Mouse (Mus musculus) testis, adult 2 months (tissue): ENCODE results near the gene Pacsin1. TPM values are rescaled to one million over a fixed set of nuclear protein-coding genes. Genes with fewer than 3 reads are reported as not detected.

Experiments
- H3K27ac ChIP-seq: fragments of 200-500 bp; 2 replicates; pipeline ENCODE4 v1.5.1; 2012; ENCODE audit warnings: low read depth, low read length; ENCODE audit not compliant: control insufficient read depth, insufficient read depth
- H3K27me3 ChIP-seq: fragments of 200-500 bp; 2 replicates; pipeline ENCODE4 v1.6.1; 2012; ENCODE audit warnings: mild to moderate bottlenecking, low read length, moderate library complexity; ENCODE audit not compliant: control insufficient read depth, insufficient read depth
- H3K36me3 ChIP-seq: fragments of 200-500 bp; 2 replicates; pipeline ENCODE4 v1.6.1; 2012; ENCODE audit warnings: mild to moderate bottlenecking, low read length; ENCODE audit not compliant: control insufficient read depth, insufficient read depth
- H3K4me1 ChIP-seq: fragments of 200-500 bp; 2 replicates; pipeline ENCODE4 v1.6.1; 2012; ENCODE audit warnings: low read length; ENCODE audit not compliant: control insufficient read depth, insufficient read depth
- H3K4me3 ChIP-seq: fragments of 200-500 bp; 2 replicates; pipeline ENCODE4 v1.5.1; 2012; ENCODE audit warnings: low read depth, mild to moderate bottlenecking, low read length, moderate library complexity, mixed read lengths; ENCODE audit not compliant: control insufficient read depth
- CTCF ChIP-seq: fragments of 200-500 bp; IDR thresholded peaks from 2 replicates; pipeline ENCODE4 v1.5.1; 2012; ENCODE audit warnings: low read depth, mild to moderate bottlenecking, inconsistent platforms, low read length, moderate library complexity; ENCODE audit not compliant: control insufficient read depth, insufficient read depth, insufficient replicate concordance
- POLR2A ChIP-seq: fragments of 200-500 bp; IDR thresholded peaks from 2 replicates; pipeline ENCODE4 v1.6.1; 2012; ENCODE audit warnings: low read depth, mild to moderate bottlenecking, inconsistent platforms, low read length, moderate library complexity; ENCODE audit not compliant: control insufficient read depth
- polyA plus RNA-seq: library from polyadenylated mRNA; depleted of rRNA; stranded (reverse); fragments of >200 nt; gene quantifications from 2 replicates; pipeline ENCODE4 v1.2.3, GENCODE M21; 2012; rRNA removed

Pacsin1 gene
- 9.6 and 10.4 TPM in 2 replicates for polyA plus RNA-seq

DNA sequence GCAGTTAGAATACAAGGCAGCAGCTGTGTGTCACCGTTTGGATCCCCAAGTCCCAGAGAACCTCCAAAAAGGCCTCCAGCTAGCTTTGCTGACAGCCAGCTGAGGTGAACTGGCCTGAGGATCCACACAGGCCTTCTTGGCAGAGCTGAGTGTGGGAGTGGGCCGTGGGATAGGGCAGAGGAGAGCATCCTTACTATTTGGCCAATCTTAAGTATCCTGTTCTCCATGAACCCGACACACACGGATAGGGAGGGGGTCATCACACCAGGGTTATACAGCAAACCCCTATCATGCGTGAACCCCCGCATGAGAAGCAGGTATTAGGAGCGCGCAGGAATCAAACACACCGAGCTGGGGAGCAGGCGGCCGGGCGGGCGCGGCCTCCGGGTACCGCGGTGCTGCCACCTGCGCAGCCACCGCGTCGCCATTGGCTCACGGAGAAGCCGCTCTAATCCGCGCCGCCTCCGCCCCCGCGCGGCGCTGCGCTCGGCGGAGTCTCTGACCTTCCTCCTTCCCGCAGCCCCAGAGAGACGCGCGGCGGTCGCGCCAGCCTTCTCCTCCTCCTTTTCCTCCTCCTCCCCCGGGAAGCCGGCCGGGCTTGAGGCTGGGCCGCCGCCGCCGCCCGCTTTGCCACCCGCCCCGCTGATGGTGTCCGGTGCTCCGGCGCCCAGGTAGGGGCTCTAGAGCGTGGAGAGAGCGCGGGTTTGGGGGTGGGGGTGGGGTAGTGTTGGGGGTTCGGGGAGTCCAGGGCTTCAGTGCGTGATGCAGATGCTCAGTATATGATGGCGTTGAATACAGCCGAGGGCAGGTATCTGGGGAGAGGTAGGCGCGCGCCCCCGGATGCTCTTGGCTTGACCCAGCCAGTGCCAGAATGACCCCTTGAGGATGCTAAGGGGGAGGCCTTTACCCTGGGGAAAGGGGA, at the start of gene Pacsin1:
TSS of gene Pacsin1 (plus strand) at position 421 of the 922 bp plus-strand sequence.
- Histone ChIP-seq H3K27me3 (no peaks in the 10 kb centered on the region), H3K36me3 (no peaks in the 10 kb centered on the region), H3K4me3 (peak within 1 kb of the TSS; percentile 48; the same call in 1 of the 2 replicates), H3K4me1 (peaks cover 13% of the 10 kb centered on the region), H3K27ac (no peak within 1 kb of the TSS)
- TF ChIP-seq POLR2A (no peak), CTCF (no peak)

DNA sequence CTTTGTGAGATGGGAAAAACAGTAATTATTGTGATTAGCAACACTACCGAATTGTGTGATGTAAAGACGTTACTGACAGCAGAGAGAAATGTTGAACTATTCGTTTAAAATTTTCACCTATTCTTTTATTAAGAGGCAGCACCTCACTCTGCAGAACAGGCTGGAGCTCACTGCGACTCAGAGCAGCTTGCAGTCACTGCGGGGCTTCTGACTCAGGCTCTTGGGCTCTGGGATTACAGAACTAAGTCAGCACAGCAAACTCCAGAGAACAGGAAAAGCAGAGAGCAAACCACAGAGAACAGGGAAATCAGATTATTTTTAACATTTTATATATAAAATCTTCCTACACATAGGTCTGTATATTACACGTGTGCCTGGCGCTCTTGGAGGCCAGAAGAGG, 45.7 kb upstream of the Pacsin1 start:
- Histone ChIP-seq H3K36me3 (no peaks in the 10 kb centered on the region; the same call in 1 of the 2 replicates), H3K4me3 (no peak overlapping the region), H3K27me3 (no peaks in the 10 kb centered on the region), H3K27ac (no peak overlapping the region), H3K4me1 (peaks cover 4% of the 10 kb centered on the region; the same call in 1 of the 2 replicates)
- no peak for TF ChIP-seq CTCF

DNA sequence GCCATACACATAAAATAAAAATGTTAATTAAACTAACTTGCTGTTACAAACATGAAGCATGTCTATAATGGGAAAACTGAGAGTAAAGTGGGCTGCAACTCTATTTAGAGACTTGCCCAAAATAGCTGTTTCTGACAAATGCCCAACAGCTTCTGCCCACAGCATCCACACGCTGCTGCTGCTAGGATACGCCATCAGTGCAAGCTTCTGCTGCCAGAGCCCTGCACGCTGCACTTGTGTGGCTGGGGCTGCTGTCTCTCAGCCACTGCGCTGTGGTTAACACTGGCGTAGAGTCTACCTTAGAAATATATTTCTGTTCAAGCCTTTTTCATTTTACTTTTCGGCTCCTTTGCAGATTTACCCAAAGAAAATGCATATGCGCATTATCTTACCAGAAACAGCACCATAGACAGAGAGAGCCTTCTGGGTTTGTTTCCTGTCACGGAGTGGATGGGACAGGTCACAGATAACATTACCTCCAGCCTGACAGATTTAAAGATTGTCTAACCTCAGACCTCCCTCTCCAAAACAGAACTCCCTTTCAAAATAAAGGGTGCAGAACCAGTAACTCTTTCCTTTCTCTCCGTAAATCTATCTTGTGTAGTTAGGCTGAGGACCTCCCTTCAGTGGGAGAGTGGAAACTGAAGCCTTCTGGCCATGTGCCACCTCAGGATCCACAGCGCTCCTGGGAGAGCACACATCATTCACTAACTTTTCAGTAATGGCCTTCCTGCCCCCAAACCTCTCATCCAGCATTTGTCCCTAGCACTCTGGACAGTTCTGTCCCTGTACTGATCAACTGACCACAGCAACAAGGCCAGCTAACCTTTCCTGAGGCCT, 44.4 kb upstream of the Pacsin1 start:
- no peak for TF ChIP-seq POLR2A
- no peak for TF ChIP-seq CTCF
- Histone ChIP-seq H3K36me3 (no peaks in the 10 kb centered on the region; the same call in 1 of the 2 replicates), H3K4me1 (peaks cover 4% of the 10 kb centered on the region; the same call in 1 of the 2 replicates), H3K4me3 (no peak overlapping the region), H3K27ac (no peak overlapping the region), H3K27me3 (no peaks in the 10 kb centered on the region)

DNA sequence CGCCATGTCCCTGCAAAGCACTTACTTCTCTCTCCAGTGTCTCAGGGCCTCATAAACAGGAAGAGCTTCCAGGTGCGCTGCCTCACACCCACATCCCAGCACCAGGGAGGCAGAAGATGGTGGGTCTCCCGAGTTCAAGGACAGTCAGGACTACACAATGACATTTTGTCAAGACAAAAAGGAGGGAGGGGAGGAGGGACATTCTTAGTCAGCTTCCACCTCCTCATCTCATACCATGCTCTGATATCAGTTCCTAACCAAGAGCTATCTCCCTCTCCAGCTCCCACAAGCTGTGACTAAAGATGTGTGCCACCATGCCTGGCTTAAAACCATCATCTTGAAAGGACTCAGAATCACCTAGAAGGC, 43.8 kb upstream of the Pacsin1 start:
- no peaks in the 10 kb centered on the region; the same call in 1 of the 2 replicates for H3K36me3 ChIP-seq

DNA sequence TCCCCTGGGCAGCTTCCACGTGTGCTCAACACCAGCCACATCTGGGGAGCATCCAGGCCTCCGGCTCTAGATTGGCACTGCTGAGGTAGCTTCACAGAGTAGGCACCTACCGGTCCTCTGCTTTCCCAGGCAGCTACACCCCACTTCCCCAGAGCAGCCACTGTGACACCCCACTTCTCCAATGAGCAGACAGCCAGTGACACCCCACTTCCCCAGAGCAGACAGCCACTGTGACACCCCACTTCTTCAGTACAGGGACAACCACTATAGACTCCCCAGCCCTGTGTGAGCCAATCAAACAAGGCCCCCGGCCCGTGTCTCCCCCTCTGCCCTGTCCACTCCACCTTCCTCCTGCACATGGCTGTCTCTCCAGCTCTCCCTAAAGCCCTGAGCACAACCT, 43.3 kb upstream of the Pacsin1 start:
- Histone ChIP-seq H3K27me3 (no peaks in the 10 kb centered on the region), H3K4me1 (peaks cover 4% of the 10 kb centered on the region; the same call in 1 of the 2 replicates), H3K4me3 (no peak overlapping the region), H3K27ac (no peak overlapping the region), H3K36me3 (no peaks in the 10 kb centered on the region; the same call in 1 of the 2 replicates)
- TF ChIP-seq POLR2A (no peak), CTCF (no peak)

More for the DNA sequence above, 43.8 kb upstream of the Pacsin1 start:
- Histone ChIP-seq H3K27me3 (no peaks in the 10 kb centered on the region), H3K4me3 (no peak overlapping the region), H3K4me1 (peaks cover 4% of the 10 kb centered on the region; the same call in 1 of the 2 replicates), H3K27ac (no peak overlapping the region)
- TF ChIP-seq CTCF (no peak), POLR2A (no peak)

DNA sequence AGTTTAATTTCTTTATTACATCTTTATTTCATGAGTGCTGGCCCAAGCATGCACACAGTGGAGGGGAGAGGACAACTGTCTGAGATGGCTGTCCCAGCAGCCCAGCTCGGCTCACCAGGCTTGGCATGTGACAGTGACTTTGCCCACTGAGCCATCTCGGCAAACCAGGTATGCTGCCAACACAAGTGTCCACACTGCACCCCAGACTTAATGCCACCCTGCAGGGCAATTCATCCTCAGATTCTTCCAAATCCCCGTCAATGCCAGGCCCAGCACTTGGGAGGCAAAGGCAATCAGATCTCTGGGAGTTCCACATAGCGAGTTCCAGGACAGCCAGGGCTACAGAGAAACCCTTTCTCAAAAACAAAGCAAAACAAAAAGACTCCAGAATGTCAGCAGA, 42.3 kb upstream of the Pacsin1 start:
- no peak overlapping the region for H3K27ac ChIP-seq
- TF ChIP-seq CTCF: no peak
- TF ChIP-seq POLR2A: no peak
- H3K36me3 ChIP-seq: no peaks in the 10 kb centered on the region; the same call in 1 of the 2 replicates
- no peak overlapping the region for H3K4me3 ChIP-seq
- no peaks in the 10 kb centered on the region for H3K27me3 ChIP-seq
- peaks cover 4% of the 10 kb centered on the region; the same call in 1 of the 2 replicates for H3K4me1 ChIP-seq

DNA sequence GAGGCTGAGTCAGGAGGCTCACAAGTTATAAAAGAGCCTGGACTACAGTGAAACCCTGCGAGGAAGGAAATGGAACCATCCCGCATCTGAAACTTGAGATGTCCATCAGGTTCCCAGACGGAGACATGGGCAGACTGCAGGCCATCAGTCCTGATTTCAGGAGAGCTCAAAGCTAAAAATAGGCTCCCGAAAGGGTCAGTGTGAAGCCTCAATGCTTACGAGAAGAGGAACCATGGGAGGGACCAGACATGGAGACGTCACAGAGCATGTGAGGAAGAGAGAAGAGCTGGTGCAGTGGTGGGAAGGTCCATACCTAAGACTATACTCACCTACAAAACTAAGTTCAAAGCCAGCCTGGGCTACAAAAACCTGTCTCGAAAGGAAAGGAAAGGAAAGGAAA, 39.9 kb upstream of the Pacsin1 start:
- Histone ChIP-seq H3K27ac (no peak overlapping the region), H3K4me3 (no peak overlapping the region), H3K36me3 (no peaks in the 10 kb centered on the region; the same call in 1 of the 2 replicates), H3K4me1 (peaks cover 7% of the 10 kb centered on the region; the same call in 1 of the 2 replicates), H3K27me3 (no peaks in the 10 kb centered on the region)
- TF ChIP-seq POLR2A: no peak
- no peak for TF ChIP-seq CTCF
